Mouse (Mus musculus) leukemia stem cell, adult 10-12 weeks (primary cell): ENCODE results near the gene Il33. TPM values are rescaled to one million over a fixed set of nuclear protein-coding genes. Genes with fewer than 3 reads are reported as not detected.

ENCODE experiments used
- polyA plus RNA-seq: library from polyadenylated mRNA; stranded (reverse); fragments of >175 nt; gene quantifications from 2 replicates; pipeline ENCODE4 v1.2.3, GENCODE M21; 2012; ENCODE audit warnings: low replicate concordance

Gene Il33
- 0.09 and 0.38 TPM in 2 replicates for polyA plus RNA-seq

GRCm38 (mm10) chr19:29924638-29925258 is at the start of gene Il33:
TSS of gene Il33 (plus strand) at chr19:29925114.

GRCm38 (mm10) chr19:30003621-30004020 is 78.7 kb downstream of the Il33 start, which contains the start of gene Trpd52l3:
TSS of gene Trpd52l3 (plus strand) at chr19:30003790.

Other genes with a start within 250 kb of the Il33 start
- gene Mlana, start 227.3 kb upstream of the Il33 start, polyA plus RNA-seq = 0.26 TPM in 1 of 2 replicates, not detected in the other
- 0.84 and 1.8 TPM in 2 replicates for gene 9930021J03Rik, start 119.1 kb upstream of the Il33 start, polyA plus RNA-seq
- 0.12 and 2.0 TPM in 2 replicates for gene Ranbp6, start 112.1 kb upstream of the Il33 start, polyA plus RNA-seq
- not detected in 2 replicates for gene Trpd52l3, start 78.7 kb downstream of the Il33 start, polyA plus RNA-seq
- gene Uhrf2, start 105.4 kb downstream of the Il33 start, polyA plus RNA-seq = 11.6 and 28.2 TPM in 2 replicates